Mouse (Mus musculus) MEL (cell line): Measurements from ENCODE around the gene Vegfa. TPM values are rescaled to one million over a fixed set of nuclear protein-coding genes. Genes with fewer than 3 reads are reported as not detected.

Source experiments
- DNase-seq: peaks from one replicate; pipeline ENCODE4 v3.0.0; 2011; ENCODE audit warnings: low read depth, low spot score
- H3K27ac ChIP-seq: 2 replicates; pipeline ENCODE4 v1.5.1; 2012; ENCODE audit warnings: low read depth, mild to moderate bottlenecking, control low read depth, low read length, moderate library complexity; ENCODE audit not compliant: control insufficient read depth
- H3K27me3 ChIP-seq, 2 experiments: fragments of 150-350 bp in 1 of 2; sonication (generic) in 1 of 2; 2 replicates each; pipeline ENCODE4 v1.6.1; 2012; ENCODE audit warnings: low read length in 2 of 2, mild to moderate bottlenecking in 2 of 2, improper control_type of control experiment in 1 of 2, moderate library complexity in 1 of 2; ENCODE audit not compliant: insufficient read depth in 2 of 2, control insufficient read depth in 1 of 2
- H3K36me3 ChIP-seq, 2 experiments: 2 replicates each; pipeline ENCODE4 v1.6.1; 2012 to 2014; ENCODE audit warnings: low read length in 2 of 2, improper control_type of control experiment in 1 of 2, inconsistent platforms in 1 of 2, mild to moderate bottlenecking in 1 of 2; ENCODE audit not compliant: insufficient read depth in 2 of 2, control insufficient read depth in 1 of 2
- H3K4me1 ChIP-seq, 2 experiments: fragments of 150-350 bp in 1 of 2; sonication (generic) in 1 of 2; 2 replicates each; pipeline ENCODE4 v1.6.1; 2012; ENCODE audit warnings: low read length in 2 of 2, improper control_type of control experiment in 1 of 2, mild to moderate bottlenecking in 1 of 2; ENCODE audit not compliant: insufficient read depth in 2 of 2, control insufficient read depth in 1 of 2
- H3K4me3 ChIP-seq, 2 experiments: fragments of 150-350 bp in 1 of 2; sonication (generic) in 1 of 2; 2 replicates each; pipeline ENCODE4 v1.5.1; 2012; ENCODE audit warnings: low read depth in 2 of 2, low read length in 2 of 2, mild to moderate bottlenecking in 2 of 2, moderate library complexity in 2 of 2, control low read depth in 1 of 2, improper control_type of control experiment in 1 of 2; ENCODE audit not compliant: control insufficient read depth in 1 of 2, insufficient read depth in 1 of 2
- H3K79me2 ChIP-seq: 2 replicates; pipeline ENCODE4 v1.6.1; 2012; ENCODE audit warnings: mild to moderate bottlenecking, low read length, moderate library complexity; ENCODE audit not compliant: control insufficient read depth, poor library complexity, insufficient read depth
- H3K9ac ChIP-seq: 2 replicates; pipeline ENCODE4 v1.6.1; 2012; ENCODE audit warnings: low read depth, mild to moderate bottlenecking, control low read depth, low read length, moderate library complexity; ENCODE audit not compliant: control insufficient read depth, poor library complexity, severe bottlenecking
- H3K9me3 ChIP-seq: fragments of 150-350 bp; sonication (generic); replicated peaks from 2 replicates; pipeline ENCODE4 v1.6.1; 2012; ENCODE audit warnings: mild to moderate bottlenecking, low read length, improper control_type of control experiment, moderate library complexity; ENCODE audit not compliant: insufficient read depth
- CHD1 ChIP-seq: IDR thresholded peaks from 2 replicates; pipeline ENCODE4 v1.6.1; 2012; ENCODE audit warnings: low read depth, mild to moderate bottlenecking, inconsistent platforms, low read length, improper control_type of control experiment
- EP300 ChIP-seq, 2 experiments: IDR thresholded peaks; 2 replicates each; pipeline ENCODE4 v1.6.1; 2011; ENCODE audit warnings: improper control_type of control experiment in 2 of 2, low read length in 2 of 2, low read depth in 1 of 2, mild to moderate bottlenecking in 1 of 2
- ETS1 ChIP-seq: IDR thresholded peaks from 2 replicates; pipeline ENCODE4 v1.6.1; 2012; ENCODE audit warnings: low read depth, mild to moderate bottlenecking, inconsistent platforms, low read length, improper control_type of control experiment, moderate library complexity
- GATA1 ChIP-seq: IDR thresholded peaks from 2 replicates; pipeline ENCODE4 v1.6.1; 2011; ENCODE audit warnings: low read depth, low read length, improper control_type of control experiment
- KAT2A ChIP-seq: conservative IDR thresholded peaks from 2 replicates; pipeline ENCODE4 v1.6.1; 2012; ENCODE audit warnings: low read depth, low read length, improper control_type of control experiment, inconsistent platforms
- MAFK ChIP-seq: IDR thresholded peaks from 2 replicates; pipeline ENCODE4 v1.6.1; 2011; ENCODE audit warnings: low read depth, mild to moderate bottlenecking, low read length, improper control_type of control experiment, borderline replicate concordance
- MEF2A ChIP-seq: IDR thresholded peaks from 2 replicates; pipeline ENCODE4 v1.6.1; 2014; ENCODE audit warnings: low read depth, mild to moderate bottlenecking, inconsistent platforms, low read length, improper control_type of control experiment; ENCODE audit not compliant: poor library complexity, insufficient replicate concordance, severe bottlenecking; ENCODE audit errors: extremely low read depth
- MYB ChIP-seq: IDR thresholded peaks from 2 replicates; pipeline ENCODE4 v1.6.1; 2011; ENCODE audit warnings: mild to moderate bottlenecking, low read depth, low read length, improper control_type of control experiment
- MYC ChIP-seq: IDR thresholded peaks from 2 replicates; pipeline ENCODE4 v1.6.1; 2011; ENCODE audit warnings: low read depth, mild to moderate bottlenecking, low read length, improper control_type of control experiment, moderate library complexity
- NELFE ChIP-seq: IDR thresholded peaks from 2 replicates; pipeline ENCODE4 v1.6.1; 2011; ENCODE audit warnings: low read depth, low read length, improper control_type of control experiment
- POLR2A ChIP-seq, 2 experiments: IDR thresholded peaks; 2 replicates each; pipeline ENCODE4 v1.6.1; 2011 to 2012; ENCODE audit warnings: low read length in 2 of 2, mild to moderate bottlenecking in 2 of 2, control low read depth in 1 of 2, improper control_type of control experiment in 1 of 2, low read depth in 1 of 2, moderate library complexity in 1 of 2; ENCODE audit not compliant: control insufficient read depth in 1 of 2, insufficient read depth in 1 of 2, poor library complexity in 1 of 2
- POLR2AphosphoS5 ChIP-seq: IDR thresholded peaks from 2 replicates; pipeline ENCODE4 v1.6.1; 2012; ENCODE audit warnings: low read depth, borderline replicate concordance, mild to moderate bottlenecking, inconsistent platforms, low read length, moderate library complexity, mixed read lengths
- RAD21 ChIP-seq: IDR thresholded peaks from 2 replicates; pipeline ENCODE4 v1.6.1; 2011; ENCODE audit warnings: mild to moderate bottlenecking, low read depth, low read length, improper control_type of control experiment
- RCOR1 ChIP-seq: IDR thresholded peaks from 2 replicates; pipeline ENCODE4 v1.6.1; 2012; ENCODE audit warnings: low read depth, mild to moderate bottlenecking, inconsistent platforms, low read length, improper control_type of control experiment
- SMC3 ChIP-seq: IDR thresholded peaks from 2 replicates; pipeline ENCODE4 v1.6.1; 2011; ENCODE audit warnings: low read depth, low read length, improper control_type of control experiment
- TAL1 ChIP-seq: IDR thresholded peaks from 2 replicates; pipeline ENCODE4 v1.6.1; 2012; ENCODE audit warnings: mild to moderate bottlenecking, inconsistent platforms, low read length, moderate library complexity, mixed read lengths
- UBTF ChIP-seq: IDR thresholded peaks from 2 replicates; pipeline ENCODE4 v1.6.1; 2012; ENCODE audit warnings: low read depth, mild to moderate bottlenecking, inconsistent platforms, low read length, improper control_type of control experiment, moderate library complexity, borderline replicate concordance; ENCODE audit not compliant: insufficient read depth
- USF1 ChIP-seq: IDR thresholded peaks from 2 replicates; pipeline ENCODE4 v1.6.1; 2014; ENCODE audit warnings: low read depth, mild to moderate bottlenecking, inconsistent platforms, low read length, improper control_type of control experiment, moderate library complexity
- USF2 ChIP-seq, 2 experiments: IDR thresholded peaks; 2 replicates each; pipeline ENCODE4 v1.6.1; 2011 to 2012; ENCODE audit warnings: improper control_type of control experiment in 2 of 2, low read length in 2 of 2, borderline replicate concordance in 1 of 2, inconsistent platforms in 1 of 2, low read depth in 1 of 2, mild to moderate bottlenecking in 1 of 2; ENCODE audit not compliant: insufficient read depth in 1 of 2
- ZC3H11A ChIP-seq: IDR thresholded peaks from 2 replicates; pipeline ENCODE4 v1.6.1; 2012; ENCODE audit warnings: low read depth, mild to moderate bottlenecking, inconsistent platforms, low read length, improper control_type of control experiment
- ZMIZ1 ChIP-seq: IDR thresholded peaks from 2 replicates; pipeline ENCODE4 v1.6.1; 2012; ENCODE audit warnings: low read depth, mild to moderate bottlenecking, inconsistent platforms, low read length, improper control_type of control experiment, moderate library complexity
- ZNF384 ChIP-seq: IDR thresholded peaks from 2 replicates; pipeline ENCODE4 v1.6.1; 2012; ENCODE audit warnings: low read depth, mild to moderate bottlenecking, inconsistent platforms, low read length, improper control_type of control experiment
- polyA plus RNA-seq, 2 experiments: library from polyadenylated mRNA; stranded (reverse) in 1 of 2; unstranded in 1 of 2; fragments of >175 nt in 1 of 2; fragments of >200 nt in 1 of 2; gene quantifications; 2 replicates each; pipeline versions ENCODE4 v1.2.1 to v1.2.4; 2012; ENCODE audit warnings: low replicate concordance in 2 of 2, low read depth in 1 of 2; ENCODE audit not compliant: insufficient read length in 2 of 2, insufficient read depth in 1 of 2, missing spikeins in 1 of 2
- total RNA-seq: library from RNA; depleted of rRNA; stranded (reverse); fragments of 300-350 nt; gene quantifications from 2 replicates; pipeline ENCODE4 v1.2.3, GENCODE M21; 2012

Gene Vegfa
- total and polyA plus RNA-seq, 3 experiments = 16.1 to 38.6 TPM; not detected in 1

DNA sequence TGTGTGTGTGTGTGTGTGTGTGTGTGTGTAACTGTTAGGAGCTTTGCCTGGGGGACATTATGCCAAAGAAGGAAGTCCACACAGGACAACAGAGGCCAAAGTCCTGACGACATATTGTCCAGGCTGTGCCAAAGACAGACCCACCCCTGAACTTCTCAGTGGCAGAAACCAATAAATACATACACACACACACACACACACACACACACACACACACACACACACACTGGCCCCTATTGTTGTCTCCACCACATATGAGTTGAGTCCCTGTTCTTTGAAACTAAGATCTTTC lies 44.0 kb upstream of the Vegfa start:
- H3K36me3 ChIP-seq = peaks cover 0 to 34% of the 10 kb centered on the region in 2 experiments; a peak in 2 of 4 replicates
- H3K9ac ChIP-seq = no peak overlapping the region
- H3K9me3 ChIP-seq = no peaks in the 10 kb centered on the region
- H3K79me2 ChIP-seq = no peaks in the 10 kb centered on the region; the same call in 1 of the 2 replicates
- peaks cover 20 to 44% of the 10 kb centered on the region in 2 experiments for H3K4me1 ChIP-seq
- H3K4me3 ChIP-seq = no peak overlapping the region
- DNase-seq = no peak
- H3K27ac ChIP-seq = no peak overlapping the region
- TF ChIP-seq EP300 (IDR thresholded peaks at IDR 0.05; ENCODE audit: low read depth in 1 of 2, low read length in 2 of 2) (no peak), MAFK (no peak), UBTF (no peak), POLR2A (IDR thresholded peaks at IDR 0.05; ENCODE audit: control insufficient read depth in 1 of 2, insufficient read depth in 1 of 2, low read depth in 1 of 2, low read length in 2 of 2, poor library complexity in 1 of 2) (no peak), POLR2AphosphoS5 (no peak), TAL1 (no peak), RCOR1 (no peak), MEF2A (no peak), ETS1 (no peak), RAD21 (no peak), NELFE (no peak), MYB (no peak), USF2 (IDR thresholded peaks at IDR 0.05; ENCODE audit: borderline replicate concordance in 1 of 2, insufficient read depth in 1 of 2, low read depth in 1 of 2, low read length in 2 of 2) (no peak), ZC3H11A (no peak), GATA1 (no peak), SMC3 (no peak), KAT2A (no peak)
- H3K27me3 ChIP-seq = no peaks in the 10 kb centered on the region

- Histone ChIP-seq H3K79me2 (no peaks in the 10 kb centered on the region; the same call in 1 of the 2 replicates), H3K9me3 (no peaks in the 10 kb centered on the region), H3K36me3 (peaks cover 0 to 37% of the 10 kb centered on the region in 2 experiments; a peak in 2 of 4 replicates), H3K27me3 (no peaks in the 10 kb centered on the region), H3K4me3 (no peak overlapping the region), H3K27ac (peak overlapping the region; percentile 100), H3K9ac (peak overlapping the region; percentile 65), H3K4me1 (peaks cover 20 to 49% of the 10 kb centered on the region in 2 experiments)
- TF ChIP-seq ZMIZ1 = no peak
- 0 out of 2 replicates have a peak, but pooled peaks have one; percentile 35 for TF ChIP-seq ETS1
- TF ChIP-seq CHD1 = no peak
- no peak for TF ChIP-seq MYC
- TF ChIP-seq USF2 (IDR thresholded peaks at IDR 0.05; ENCODE audit: borderline replicate concordance in 1 of 2, insufficient read depth in 1 of 2, low read depth in 1 of 2, low read length in 2 of 2) = no peak
- 0 out of 2 replicates have a peak, but pooled peaks have one; percentile 35 for TF ChIP-seq ZNF384
- TF ChIP-seq RAD21 = no peak
- peak; percentile 51; the same call in 1 of the 2 replicates for TF ChIP-seq USF1
- peak; percentile 40 for DNase-seq
Measured at GRCm38 (mm10) chr17:46075551-46076259, 43.5 kb upstream of the Vegfa start.
